Mouse (Mus musculus) retina, postnatal 7 days (tissue): Measurements from ENCODE around the gene Sms.

Experiments
- DNase-seq: peaks from one replicate; pipeline ENCODE4 v3.0.0-alpha.2; 2012; ENCODE audit warnings: low read depth, low spot score

The Sms gene

GRCm38 (mm10) chrX:157449000-157449399 is 43.1 kb downstream of the Sms start:
- DNase-seq, result no peak

- DNase-seq, result no peak
Measured at GRCm38 (mm10) chrX:157447431-157447830, 44.7 kb downstream of the Sms start.

GRCm38 (mm10) chrX:157434768-157435167 is 57.3 kb downstream of the Sms start:
- DNase-seq, result no peak

- no peak for DNase-seq
Measured at GRCm38 (mm10) chrX:157419451-157419850, 72.6 kb downstream of the Sms start.

- DNase-seq, result no peak
Measured at GRCm38 (mm10) chrX:157415212-157415611, 76.9 kb downstream of the Sms start, which contains the start of gene Phex. Gene Phex, minus strand, starts transcription at chrX:157415312.

GRCm38 (mm10) chrX:157404919-157405318 is 87.2 kb downstream of the Sms start:
- no peak for DNase-seq
